Mouse (Mus musculus) Patski (cell line): ENCODE results near the gene Snn. TPM values are rescaled to one million over a fixed set of nuclear protein-coding genes. Genes with fewer than 3 reads are reported as not detected.
"Not testable (repeated sequence)": the region's sequence is repeated elsewhere in the genome, so short reads cannot be mapped to it uniquely, and the experiment has no call there.

ENCODE experiments used
- ATAC-seq: fragments of 100-300 bp; one replicate; pipeline ENCODE4 v1.8.0; 2021
- CTCF ChIA-PET: fragments of 350-600 bp; sonication (Branson Sonifier 250); formaldehyde crosslinking; loops from one replicate; lab custom pipeline; 2022; ENCODE audit warnings: inconsistent platforms; lab: Charles Lee
- POLR2A ChIA-PET: fragments of 350-600 bp; sonication (Branson Sonifier 250); formaldehyde crosslinking; loops from one replicate; lab custom pipeline; 2022; ENCODE audit warnings: antibody characterized with exemption, inconsistent platforms; lab: Charles Lee
- DNase-seq: peaks from one replicate; pipeline ENCODE4 v3.0.0-alpha.2; 2011; ENCODE audit warnings: low read depth, low spot score
- H3K27me3 ChIP-seq: fragments of 371-371 bp; one replicate; pipeline ENCODE4 v1.5.1; 2021
- CTCF ChIP-seq: fragments of 100-300 bp; IDR thresholded peaks from one replicate; pipeline ENCODE4 v1.5.1; 2021
- in situ Hi-C: fragments of 300-500 bp; cut with MboI; formaldehyde crosslinking; loops from 3 replicates; pipeline ENCODE4 v1.11.1; 2018; ENCODE audit warnings: low pct_unique_long_range_greater_than_20kb, mixed read lengths
- polyA plus RNA-seq: library from polyadenylated mRNA; unstranded; gene quantifications from one replicate; pipeline ENCODE4 v1.2.3, GENCODE M21; 2021

Gene Snn
- 105 TPM for polyA plus RNA-seq

DNA sequence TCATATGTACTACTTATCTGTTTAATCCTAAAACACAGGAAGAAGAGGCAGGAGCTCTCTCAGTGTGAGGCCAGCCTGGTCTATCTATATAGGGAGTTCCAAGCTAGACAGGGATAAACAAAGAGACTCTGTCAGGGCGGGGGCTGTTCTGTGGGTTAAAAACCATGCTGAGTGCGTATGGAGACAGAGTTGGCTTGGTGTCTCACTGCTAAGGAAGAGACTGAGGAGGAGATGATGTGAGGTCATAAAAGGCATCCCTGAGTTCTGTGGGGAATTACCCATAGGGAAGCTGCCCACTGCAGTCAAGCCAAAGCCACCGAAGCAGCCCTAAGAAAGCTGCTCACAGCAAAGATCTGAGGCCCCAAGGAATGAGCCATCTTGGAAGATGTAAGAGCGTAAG is at the start of gene Snn:
TSS of gene Snn (plus strand) at position 301 of the 400 bp plus-strand sequence.
- no peak for TF ChIP-seq CTCF
- CTCF ChIA-PET = interaction anchor here (1.4 to 1.8 kb wide), 3 partner anchors 10 to 26 kb away, joined by 5 to 7 read pairs (median 6); no protein-coding TSS in a partner anchor
- in situ Hi-C loops = no loop called here
- no peak for DNase-seq
- no peak for ATAC-seq
- POLR2A ChIA-PET = no interaction called here
- no peaks in the 10 kb centered on the region for H3K27me3 ChIP-seq

GRCm38 (mm10) chr16:11011206-11011605 is 49.5 kb upstream of the Snn start:
- DNase-seq (no peak), ATAC-seq (no peak)
- in situ Hi-C loops = no loop called here
- ChIA-PET POLR2A (interaction anchor here (1.0 to 1.1 kb wide), 3 partner anchors 13 to 22 kb away, joined by 3 to 4 read pairs (median 3); no protein-coding TSS in a partner anchor), CTCF (interaction anchor here (1.0 to 1.4 kb wide), 3 partner anchors 10 to 18 kb away, joined by 3 read pairs; no protein-coding TSS in a partner anchor)
- H3K27me3 ChIP-seq = no peaks in the 10 kb centered on the region
- no peak for TF ChIP-seq CTCF

DNA sequence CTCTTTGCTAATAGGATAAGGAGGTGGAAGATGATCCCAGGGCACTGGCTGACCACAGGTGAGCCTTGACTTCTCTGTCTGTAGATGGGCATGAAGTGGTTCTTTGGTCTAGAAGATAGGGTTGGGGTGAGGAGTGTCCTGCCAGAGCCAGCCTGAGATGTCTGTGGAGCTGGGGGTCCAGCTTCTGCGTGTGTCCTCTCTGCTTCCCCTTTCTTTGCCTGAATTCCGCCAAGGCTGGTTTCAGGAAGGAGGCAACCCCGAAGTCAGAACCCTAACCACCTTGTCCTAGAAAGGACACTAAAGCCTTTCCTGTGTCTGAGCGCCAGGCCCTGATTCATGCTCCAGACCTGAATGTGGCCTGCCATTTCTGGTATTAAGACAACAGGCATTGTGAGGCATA is 48.8 kb upstream of the Snn start:
- ChIA-PET CTCF (interaction anchor here (1.0 to 1.4 kb wide), 3 partner anchors 9 to 19 kb away, joined by 3 to 5 read pairs (median 3); no protein-coding TSS in a partner anchor), POLR2A (interaction anchor here (1.0 to 1.1 kb wide), 2 partner anchors 20 to 22 kb away, joined by 3 read pairs; no protein-coding TSS in a partner anchor)
- no peak for ATAC-seq
- no peaks in the 10 kb centered on the region for H3K27me3 ChIP-seq
- no peak for DNase-seq
- TF ChIP-seq CTCF = no peak
- in situ Hi-C loops = no loop called here

GRCm38 (mm10) chr16:11012571-11013463 is 47.9 kb upstream of the Snn start:
- ChIA-PET POLR2A (interaction anchor here (0.9 kb wide), 1 partner anchor 12 kb away, joined by 3 read pairs; no protein-coding TSS in a partner anchor), CTCF (interaction anchor here (1.4 kb wide), 1 partner anchor 9 kb away, joined by 5 read pairs; no protein-coding TSS in a partner anchor)
- DNase-seq (no peak), ATAC-seq (no peak)
- in situ Hi-C loops = no loop called here
- no peaks in the 10 kb centered on the region for H3K27me3 ChIP-seq
- no peak for TF ChIP-seq CTCF

DNA sequence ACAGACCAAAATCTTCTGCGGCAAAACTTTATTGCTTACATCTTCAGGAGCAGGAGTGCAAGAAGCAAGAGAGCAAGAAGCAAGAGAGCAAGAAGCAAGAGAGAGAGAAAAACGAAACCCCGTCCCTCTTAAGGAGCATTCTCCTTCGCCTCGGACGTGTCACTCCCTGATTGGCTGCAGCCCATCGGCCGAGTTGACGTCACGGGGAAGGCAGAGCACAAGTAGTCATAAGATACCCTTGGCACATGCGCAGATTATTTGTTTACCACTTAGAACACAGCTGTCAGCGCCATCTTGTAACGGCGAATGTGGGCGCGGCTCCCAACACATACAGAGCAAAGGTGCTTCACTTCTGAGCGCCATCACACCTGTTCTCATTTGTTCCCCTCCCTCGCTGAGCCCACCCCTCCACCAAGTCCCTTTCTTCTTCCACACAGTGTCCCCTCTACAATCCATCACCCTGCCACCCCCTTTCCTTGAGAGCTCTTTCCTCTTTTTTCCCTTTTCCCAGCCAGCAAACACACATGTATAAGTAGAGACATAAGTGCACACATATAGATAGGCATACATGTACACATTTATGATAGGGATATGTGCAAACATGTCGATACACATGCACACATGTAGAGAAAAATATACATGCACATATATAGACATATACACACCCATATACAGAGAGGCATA is 47.1 kb upstream of the Snn start:
- DNase-seq, H3K27me3 ChIP-seq, in situ Hi-C loops, ATAC-seq: not testable (repeated sequence)
- ChIA-PET POLR2A (interaction anchor here (0.9 kb wide), 1 partner anchor 11 kb away, joined by 3 read pairs; no protein-coding TSS in a partner anchor), CTCF (interaction anchor here (1.4 kb wide), 1 partner anchor 8 kb away, joined by 5 read pairs; no protein-coding TSS in a partner anchor)

GRCm38 (mm10) chr16:11014407-11014806 is 46.3 kb upstream of the Snn start:
- DNase-seq = no peak
- no peak for TF ChIP-seq CTCF
- in situ Hi-C loops = no loop called here
- ChIA-PET POLR2A (no interaction called here), CTCF (no interaction called here)
- H3K27me3 ChIP-seq = no peaks in the 10 kb centered on the region
- no peak for ATAC-seq

DNA sequence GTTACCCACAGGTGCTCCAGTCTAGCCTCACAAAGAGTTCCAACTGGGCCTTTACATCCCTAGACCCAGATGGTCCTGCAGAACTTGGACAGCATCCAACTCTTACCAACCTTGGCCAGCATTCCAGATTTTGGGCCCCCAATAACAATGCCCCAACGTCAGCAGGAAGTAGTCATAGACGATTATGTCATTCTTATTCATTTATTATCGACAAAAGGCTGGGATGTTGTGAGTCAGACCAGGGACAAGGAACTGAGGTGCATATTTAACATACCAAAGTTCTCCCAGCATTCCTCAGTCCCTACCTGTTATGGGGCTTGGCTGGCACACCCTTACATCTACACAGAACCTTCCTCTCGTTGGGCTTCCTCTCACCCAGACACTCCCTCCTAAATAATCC is 44.4 kb upstream of the Snn start:
- no peak for ATAC-seq
- no peak for DNase-seq
- TF ChIP-seq CTCF = no peak
- in situ Hi-C loops = no loop called here
- POLR2A ChIA-PET = no interaction called here
- H3K27me3 ChIP-seq = no peaks in the 10 kb centered on the region
- CTCF ChIA-PET = interaction anchor here (0.7 kb wide), 1 partner anchor 9 kb away, joined by 3 read pairs; no protein-coding TSS in a partner anchor

DNA sequence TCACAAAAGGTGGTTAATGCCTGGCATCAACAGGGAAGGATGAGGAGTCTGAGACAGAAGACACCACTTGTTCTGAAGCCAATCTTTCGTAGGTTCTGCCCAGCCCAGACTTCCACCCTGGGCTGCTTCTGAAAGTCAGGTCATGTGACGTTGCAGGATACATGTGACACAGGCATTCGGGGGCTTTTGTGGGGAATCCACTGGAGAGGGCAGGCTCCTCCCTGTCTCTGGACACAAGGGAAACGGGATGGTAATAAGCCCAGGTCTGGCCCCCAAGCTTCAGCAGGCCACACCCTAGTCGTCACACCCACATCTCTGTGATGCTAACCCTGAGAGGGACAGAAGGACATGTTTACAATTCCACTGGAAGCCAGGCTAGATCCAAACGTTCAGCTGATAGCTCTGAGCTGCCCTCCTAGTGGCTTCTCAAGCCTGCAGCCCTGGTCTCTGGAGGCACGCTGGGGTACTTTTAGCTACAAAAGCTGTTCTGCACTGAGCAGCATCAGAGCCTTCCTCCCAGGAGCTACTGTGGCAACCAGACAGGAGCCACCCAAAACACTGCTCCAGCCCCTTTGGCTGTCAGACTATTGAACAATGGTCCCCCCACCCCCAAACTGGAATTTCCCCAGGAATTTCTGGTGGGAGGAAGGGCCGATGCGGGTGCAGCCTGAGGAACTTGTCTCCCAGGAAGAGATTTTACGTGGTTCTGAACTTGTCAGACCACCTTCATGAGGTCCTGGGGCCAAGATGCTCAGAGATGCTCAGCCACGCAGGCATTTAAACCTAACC is 42.7 kb upstream of the Snn start:
- ATAC-seq = no peak
- no peaks in the 10 kb centered on the region for H3K27me3 ChIP-seq
- POLR2A ChIA-PET = no interaction called here
- DNase-seq = no peak
- CTCF ChIA-PET = no interaction called here
- no peak for TF ChIP-seq CTCF
- in situ Hi-C loops = no loop called here

DNA sequence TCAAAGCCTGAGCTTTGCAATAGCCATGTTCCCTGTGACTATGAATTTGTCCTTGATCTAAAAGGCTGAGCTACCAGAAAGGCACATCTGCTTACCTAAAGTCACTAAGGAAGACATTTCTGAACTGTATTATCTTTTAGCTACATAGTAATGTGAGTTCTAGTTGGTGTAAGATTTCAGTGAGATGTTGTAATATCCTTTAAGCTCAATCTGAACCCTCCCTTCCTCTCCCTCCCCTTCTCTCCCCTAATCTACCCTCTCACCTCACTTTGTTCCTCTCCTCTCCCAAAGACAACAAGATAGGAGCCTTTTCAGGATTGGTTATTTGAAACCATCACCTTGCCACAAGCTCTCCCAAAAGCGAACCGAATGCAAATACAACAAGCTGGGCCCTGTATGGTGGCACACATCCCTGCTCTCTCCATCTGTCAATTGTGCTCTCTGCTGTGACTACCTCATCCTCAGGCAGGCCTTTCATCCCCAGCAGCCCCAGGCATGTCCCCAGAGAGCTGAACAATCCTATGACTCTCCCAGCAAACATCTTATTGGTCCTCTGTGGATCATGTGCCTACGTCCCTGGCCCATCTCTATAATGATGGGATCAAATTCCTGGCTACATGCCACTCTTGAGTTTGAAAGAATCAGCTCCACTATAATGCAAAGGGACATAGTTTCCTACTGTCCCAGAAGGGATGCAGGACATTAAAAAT is 39.2 kb upstream of the Snn start:
- H3K27me3 ChIP-seq = no peaks in the 10 kb centered on the region
- ChIA-PET CTCF (interaction anchor here (0.7 to 3.0 kb wide), 7 partner anchors 9 to 54 kb away, joined by 3 to 11 read pairs (median 4); no protein-coding TSS in a partner anchor), POLR2A (interaction anchor here (1.5 kb wide), 1 partner anchor 29 kb away, joined by 5 read pairs; no protein-coding TSS in a partner anchor)
- ATAC-seq = no peak
- in situ Hi-C loops = loop anchor here (5.0 kb wide), 1 partner anchor 34 kb away; no protein-coding TSS in a partner anchor
- no peak for DNase-seq
- no peak for TF ChIP-seq CTCF
